Mouse (Mus musculus) MEL (cell line): ENCODE results near the gene Lefty1.

Experiments used
- BHLHE40 ChIP-seq: IDR thresholded peaks from 2 replicates; pipeline ENCODE4 v1.6.1; 2012; ENCODE audit warnings: low read depth, mild to moderate bottlenecking, inconsistent platforms, low read length, improper control_type of control experiment, borderline replicate concordance
- CHD1 ChIP-seq: IDR thresholded peaks from 2 replicates; pipeline ENCODE4 v1.6.1; 2012; ENCODE audit warnings: low read depth, mild to moderate bottlenecking, inconsistent platforms, low read length, improper control_type of control experiment
- CTCF ChIP-seq, 3 experiments: IDR thresholded peaks in 2 of 3; conservative IDR thresholded peaks in 1 of 3; 2 replicates each; pipeline ENCODE4 v1.5.1; 2011 to 2012; ENCODE audit warnings: low read length in 3 of 3, low read depth in 2 of 3, mild to moderate bottlenecking in 2 of 3, improper control_type of control experiment in 1 of 3, inconsistent platforms in 1 of 3, mixed read lengths in 1 of 3, moderate library complexity in 1 of 3; ENCODE audit not compliant: control insufficient read depth in 1 of 3, insufficient read depth in 1 of 3, poor library complexity in 1 of 3, severe bottlenecking in 1 of 3
- EP300 ChIP-seq, 2 experiments: IDR thresholded peaks; 2 replicates each; pipeline ENCODE4 v1.6.1; 2011; ENCODE audit warnings: improper control_type of control experiment in 2 of 2, low read length in 2 of 2, low read depth in 1 of 2, mild to moderate bottlenecking in 1 of 2
- HCFC1 ChIP-seq: IDR thresholded peaks from 2 replicates; pipeline ENCODE4 v1.6.1; 2012; ENCODE audit warnings: low read depth, mild to moderate bottlenecking, inconsistent platforms, low read length, improper control_type of control experiment, moderate library complexity
- MAZ ChIP-seq: IDR thresholded peaks from 2 replicates; pipeline ENCODE4 v1.6.1; 2012; ENCODE audit warnings: low read depth, mild to moderate bottlenecking, inconsistent platforms, low read length, improper control_type of control experiment
- POLR2A ChIP-seq, 2 experiments: IDR thresholded peaks; 2 replicates each; pipeline ENCODE4 v1.6.1; 2011 to 2012; ENCODE audit warnings: low read length in 2 of 2, mild to moderate bottlenecking in 2 of 2, control low read depth in 1 of 2, improper control_type of control experiment in 1 of 2, low read depth in 1 of 2, moderate library complexity in 1 of 2; ENCODE audit not compliant: control insufficient read depth in 1 of 2, insufficient read depth in 1 of 2, poor library complexity in 1 of 2
- TBP ChIP-seq: IDR thresholded peaks from 2 replicates; pipeline ENCODE4 v1.8.0; 2011; ENCODE audit warnings: low read depth, low read length, improper control_type of control experiment
- UBTF ChIP-seq: IDR thresholded peaks from 2 replicates; pipeline ENCODE4 v1.6.1; 2012; ENCODE audit warnings: low read depth, mild to moderate bottlenecking, inconsistent platforms, low read length, improper control_type of control experiment, moderate library complexity, borderline replicate concordance; ENCODE audit not compliant: insufficient read depth
- ZC3H11A ChIP-seq: IDR thresholded peaks from 2 replicates; pipeline ENCODE4 v1.6.1; 2012; ENCODE audit warnings: low read depth, mild to moderate bottlenecking, inconsistent platforms, low read length, improper control_type of control experiment
- ZMIZ1 ChIP-seq: IDR thresholded peaks from 2 replicates; pipeline ENCODE4 v1.6.1; 2012; ENCODE audit warnings: low read depth, mild to moderate bottlenecking, inconsistent platforms, low read length, improper control_type of control experiment, moderate library complexity

GRCm38 (mm10) chr1:180892808-180893207 lies 42.0 kb upstream of the Lefty1 start, which contains the start of gene Lefty2:
- TF ChIP-seq CTCF (IDR thresholded peaks at IDR 0.05 in 2 of 3, conservative IDR thresholded peaks at IDR 0.05 in 1 of 3; ENCODE audit: control insufficient read depth in 1 of 3, insufficient read depth in 1 of 3, low read depth in 2 of 3, low read length in 3 of 3, poor library complexity in 1 of 3, severe bottlenecking in 1 of 3) = no peak
- TF ChIP-seq UBTF = no peak
- TF ChIP-seq ZC3H11A = no peak
- no peak for TF ChIP-seq POLR2A (IDR thresholded peaks at IDR 0.05; ENCODE audit: control insufficient read depth in 1 of 2, insufficient read depth in 1 of 2, low read depth in 1 of 2, low read length in 2 of 2, poor library complexity in 1 of 2)
- no peak for TF ChIP-seq CHD1
- no peak for TF ChIP-seq MAZ
- TF ChIP-seq TBP = no peak
- TF ChIP-seq HCFC1 = no peak
- no peak for TF ChIP-seq EP300 (IDR thresholded peaks at IDR 0.05; ENCODE audit: low read depth in 1 of 2, low read length in 2 of 2)
- TF ChIP-seq BHLHE40 = no peak
- TF ChIP-seq ZMIZ1 = no peak
